Mouse (Mus musculus) layer of hippocampus, adult 6 months (tissue): Measurements from ENCODE around the gene Sec11a. TPM values are rescaled to one million over a fixed set of nuclear protein-coding genes. Genes with fewer than 3 reads are reported as not detected.

ENCODE experiments used
- long read RNA-seq, 2 experiments: library from polyadenylated mRNA; unstranded; transcript quantifications; one replicate each; pipeline ENCODE4 v2.0.0; 2019 to 2020
- polyA plus RNA-seq: library from polyadenylated mRNA; unstranded; fragments of <200 nt; fragmentation: Nextera tagmentation; gene quantifications from 2 replicates; pipeline ENCODE4 v1.2.3, GENCODE M21; 2021

Sec11a gene
- polyA plus RNA-seq: 82.4 and 84.5 TPM in 2 replicates
- long read RNA-seq, experiment 1, transcript Sec11a-201 (6 exons, 1,345 nt): major isoform, 82 of 99 reads
- long read RNA-seq, experiment 1, transcript Sec11a-208 (7 exons, 728 nt): minor isoform, 8 of 99 reads
- long read RNA-seq, experiment 1, partial matches to known transcripts: 3 of 99 reads
- long read RNA-seq, experiment 1, other reads (novel, unspliced or antisense): 5 of 99 reads
- long read RNA-seq, experiment 2, transcript Sec11a-208 (7 exons, 728 nt): minor isoform, 8 of 82 reads
- long read RNA-seq, experiment 2, transcript Sec11a-201 (6 exons, 1,345 nt): major isoform, 70 of 82 reads
- long read RNA-seq, experiment 2, partial matches to known transcripts: 0 of 82 reads
- long read RNA-seq, experiment 2, other reads (novel, unspliced or antisense): 4 of 82 reads

DNA sequence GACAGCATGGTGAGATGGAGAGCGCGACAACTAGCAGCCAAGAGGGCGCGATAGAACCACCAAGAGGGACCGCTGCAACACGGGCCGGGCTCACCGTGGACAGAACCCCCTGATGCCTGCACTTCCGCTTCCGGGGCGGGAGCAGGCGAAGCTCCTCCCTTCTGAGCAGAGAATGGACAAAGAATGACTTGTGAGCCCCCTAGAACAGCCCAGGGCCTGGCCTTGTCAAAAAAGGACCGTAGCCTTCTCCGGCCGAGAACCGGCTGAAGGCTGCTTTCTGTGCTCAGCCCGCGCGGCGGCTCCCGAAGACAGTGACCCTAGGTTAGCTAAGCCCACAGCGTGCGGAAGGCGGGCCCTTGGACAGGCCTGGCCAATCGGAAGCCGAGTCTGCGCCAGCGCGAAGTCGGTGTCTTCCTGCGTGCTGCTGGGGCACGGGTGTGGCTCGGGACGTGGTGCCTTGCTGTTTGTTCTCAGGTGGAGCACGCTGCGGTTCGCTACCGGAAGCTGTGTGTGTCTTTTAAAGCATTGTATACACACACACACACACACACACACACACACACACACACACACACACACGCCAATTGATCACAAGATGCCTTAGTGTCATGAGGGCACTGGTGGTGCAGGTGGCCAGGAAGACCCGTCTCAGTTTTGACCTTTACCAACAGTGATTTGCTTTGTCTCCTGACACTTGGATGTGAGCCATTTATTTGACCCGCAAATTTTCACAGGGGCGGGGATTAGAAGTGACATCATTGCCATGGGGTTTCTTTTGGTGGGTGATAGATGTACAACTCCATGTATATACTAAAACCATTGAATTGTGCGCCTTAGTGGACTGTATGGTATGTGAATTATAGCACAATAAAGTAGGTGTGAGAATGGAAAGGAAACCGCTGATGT is at the start of gene Sec11a:
Gene Sec11a (minus strand): TSS at position 336 of the 906 bp plus-strand sequence.

DNA sequence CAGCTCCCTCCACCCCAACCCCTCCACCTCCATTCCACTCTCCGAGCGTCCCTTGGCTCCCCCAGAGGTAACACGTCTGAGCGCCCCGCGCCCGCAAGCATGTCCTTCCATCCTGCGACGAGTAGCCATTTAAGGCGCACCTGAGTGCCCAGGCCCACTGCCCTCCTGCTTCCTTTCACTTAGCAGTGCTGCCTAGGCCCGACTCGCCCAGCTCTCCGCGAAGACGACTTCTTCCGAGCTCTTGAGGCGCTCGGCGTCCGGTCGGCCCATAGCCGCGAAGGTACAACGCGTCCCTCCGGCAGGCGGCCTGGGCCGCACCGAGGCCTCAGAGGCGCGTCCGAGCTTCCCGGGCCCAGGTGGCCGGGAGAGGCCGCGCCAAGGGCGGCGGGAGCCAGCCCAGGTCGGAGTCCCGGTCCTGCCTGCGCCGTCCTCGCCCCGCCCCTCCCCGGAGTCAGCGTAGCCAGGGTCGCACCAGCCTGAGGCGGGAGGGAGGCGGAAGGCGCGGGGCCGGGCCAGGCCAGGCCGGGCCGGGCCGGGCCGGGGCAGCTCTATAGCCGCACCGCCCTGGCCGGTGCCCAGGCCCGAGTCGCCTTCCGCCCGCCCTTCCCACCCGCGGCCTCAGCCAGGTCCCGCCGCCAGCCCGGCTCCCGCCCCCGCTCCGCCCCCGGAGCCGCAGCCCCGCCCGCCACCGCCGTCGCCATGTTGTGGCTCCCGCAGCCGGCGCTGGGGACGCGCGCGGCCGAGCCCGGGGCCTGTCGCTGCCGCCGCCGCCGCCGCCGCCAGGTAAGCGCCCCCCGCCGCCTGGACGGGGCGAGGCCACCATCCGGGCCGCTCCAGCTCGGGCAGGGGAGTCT is 45.6 kb upstream of the Sec11a start, which contains the start of gene Zfp592:
Gene Zfp592 (plus strand): TSS at position 702 of the 854 bp plus-strand sequence.

DNA sequence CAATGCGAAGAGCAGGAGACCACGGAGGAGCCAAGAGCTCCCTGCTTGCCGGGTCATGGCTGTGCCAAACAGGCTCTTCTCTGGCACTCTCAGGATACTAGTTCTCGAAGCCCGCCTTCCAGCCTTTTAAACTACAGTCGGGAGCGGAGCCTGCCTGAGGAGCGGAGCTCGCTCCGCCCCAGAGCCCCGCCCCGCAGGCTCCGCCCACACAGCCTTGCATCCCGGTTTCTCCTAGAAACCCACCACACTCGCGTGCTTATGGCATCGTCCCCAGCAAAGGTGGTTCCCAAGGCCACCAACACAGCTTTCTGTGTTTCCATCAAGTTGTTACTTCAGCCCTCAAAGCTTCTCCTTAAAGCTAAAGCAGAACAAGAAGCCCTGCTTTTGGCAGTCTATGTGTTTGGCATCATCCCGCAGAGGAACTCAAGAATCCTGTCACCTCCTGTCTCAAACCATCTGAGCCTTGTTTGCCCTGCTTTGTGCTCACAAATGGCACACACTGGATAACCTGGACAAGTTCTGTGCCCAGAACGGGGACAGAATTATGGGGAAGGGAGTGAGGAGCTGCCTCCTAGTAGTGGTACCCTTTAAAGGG is 42.6 kb downstream of the Sec11a start, which contains the start of gene Nmb:
Gene Nmb (minus strand): TSS at position 156 of the 595 bp plus-strand sequence.

DNA sequence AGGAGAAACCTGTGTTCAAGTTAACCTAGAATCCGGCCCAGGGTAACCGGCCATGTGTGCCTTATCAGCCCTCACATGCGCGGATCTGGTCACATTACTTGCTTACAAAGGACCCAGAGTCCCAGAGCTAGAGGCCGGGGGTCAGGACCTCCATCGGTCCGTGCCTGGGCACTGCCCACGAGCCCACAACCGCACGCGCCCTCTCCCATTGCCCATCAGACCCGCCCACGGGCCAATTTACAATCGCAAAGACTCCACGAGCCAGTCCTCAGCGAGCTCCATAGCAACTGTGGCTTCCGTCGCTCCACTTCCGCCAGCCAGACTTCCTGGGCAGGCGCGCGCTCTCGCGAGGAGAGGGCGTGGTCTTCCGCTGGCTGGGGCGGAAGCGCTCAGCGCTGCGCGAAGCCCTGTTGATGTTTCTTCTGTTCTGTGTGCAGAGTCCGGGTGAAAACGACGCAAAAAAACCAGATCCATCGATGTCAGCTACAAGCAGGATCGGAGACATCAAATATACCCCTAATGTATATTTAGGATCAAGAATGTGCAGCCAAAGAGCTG is 46.6 kb downstream of the Sec11a start, which contains the start of gene Wdr73:
Gene Wdr73 (minus strand): TSS at position 326 of the 558 bp plus-strand sequence.

DNA sequence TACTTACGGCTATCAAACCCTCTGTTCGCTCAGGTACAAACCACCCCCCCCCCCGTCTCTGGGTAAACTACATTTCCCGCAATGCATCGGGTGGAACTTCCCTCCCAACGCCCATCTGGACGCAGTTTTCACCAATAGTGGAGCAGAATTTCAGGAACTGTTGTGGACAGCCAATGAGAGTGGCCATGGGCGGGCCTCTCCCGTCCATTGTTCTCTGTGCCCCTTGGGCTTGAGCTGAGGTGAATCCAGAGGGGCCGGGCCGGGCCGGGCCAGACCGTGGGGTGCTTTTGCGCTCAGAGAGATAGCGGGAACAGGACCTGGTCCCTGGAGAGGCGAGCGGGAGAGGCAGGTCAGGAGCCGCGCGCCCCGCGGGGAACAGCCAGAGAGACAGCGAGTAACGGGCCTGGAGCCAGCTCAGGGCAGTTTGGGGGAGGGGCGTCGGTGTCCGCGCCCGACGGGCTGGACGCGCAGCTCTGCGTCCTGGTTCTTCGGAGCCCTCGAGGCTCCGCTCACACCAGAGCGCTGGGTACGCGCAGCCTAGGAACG is 86.8 kb downstream of the Sec11a start, which contains the start of gene Zscan2:
Gene Zscan2 (plus strand): TSS at position 192 of the 546 bp plus-strand sequence.

Other genes with a start within 250 kb of the Sec11a start
- gene Iqgap1, start 121.8 kb downstream of the Sec11a start, polyA plus RNA-seq: 3.5 and 6.6 TPM in 2 replicates
- gene Zscan2, start 86.9 kb downstream of the Sec11a start, polyA plus RNA-seq: 0.70 and 1.1 TPM in 2 replicates
- 21.0 and 21.8 TPM in 2 replicates for gene Wdr73, start 46.5 kb downstream of the Sec11a start, polyA plus RNA-seq
- 9.1 and 10.3 TPM in 2 replicates for gene Nmb, start 42.7 kb downstream of the Sec11a start, polyA plus RNA-seq
- gene Zfp592, start 45.9 kb upstream of the Sec11a start, polyA plus RNA-seq: 3.9 and 4.7 TPM in 2 replicates
- 0.05 and 0.15 TPM in 2 replicates for gene Alpk3, start 109.8 kb upstream of the Sec11a start, polyA plus RNA-seq
- gene Slc28a1, start 167.0 kb upstream of the Sec11a start, polyA plus RNA-seq: 0.05 TPM in 1 of 2 replicates, not detected in the other